Mouse (Mus musculus) frontal cortex, postnatal 36 days (tissue): Measurements from ENCODE around the gene Gm26602.

Experiments
- DNase-seq, 2 experiments: peaks; one replicate each; pipeline ENCODE4 v3.0.0; 2022; ENCODE audit warnings: low spot score in 2 of 2

Gm26602 gene

GRCm38 (mm10) chr10:79916808-79917531, 6.3 kb downstream of the Gm26602 start, which contains the start of gene Kiss1r:
Gene Kiss1r, plus strand, starts transcription at chr10:79916971.
- DNase-seq, result peak; percentile 82

GRCm38 (mm10) chr10:79917532-79918100, 7.0 kb downstream of the Gm26602 start:
- DNase-seq, result no peak

- no peak for DNase-seq
These were observed 7.8 kb downstream of the Gm26602 start for GRCm38 (mm10) chr10:79918231-79919078.

- no peak for DNase-seq
These were observed 8.7 kb downstream of the Gm26602 start for GRCm38 (mm10) chr10:79919251-79919849.

GRCm38 (mm10) chr10:79920056-79920890, 9.6 kb downstream of the Gm26602 start:
- no peak for DNase-seq

GRCm38 (mm10) chr10:79920958-79921535, 10.4 kb downstream of the Gm26602 start, which contains the start of gene R3hdm4:
Gene R3hdm4, minus strand, starts transcription at chr10:79921208.
- no peak for DNase-seq

- no peak for DNase-seq
These were observed 10.9 kb downstream of the Gm26602 start for GRCm38 (mm10) chr10:79921572-79921971.

- peak; percentile 95 to 98 for DNase-seq
These were observed 14.5 kb downstream of the Gm26602 start for GRCm38 (mm10) chr10:79924998-79925784.

GRCm38 (mm10) chr10:79925785-79926490, 15.3 kb downstream of the Gm26602 start:
- DNase-seq, result no peak

- peak; percentile 87 to 89 for DNase-seq
These were observed 16.1 kb downstream of the Gm26602 start, which contains the start of gene Arid3a for GRCm38 (mm10) chr10:79926491-79927323. Gene Arid3a, plus strand, starts transcription at chr10:79927043.

GRCm38 (mm10) chr10:79927324-79928029, 16.8 kb downstream of the Gm26602 start:
- DNase-seq, result peak; percentile 36 to 58

- no peak for DNase-seq
These were observed 17.5 kb downstream of the Gm26602 start for GRCm38 (mm10) chr10:79928030-79928694.

GRCm38 (mm10) chr10:79928907-79929701, 18.4 kb downstream of the Gm26602 start:
- DNase-seq, result no peak

- no peak for DNase-seq
These were observed 19.5 kb downstream of the Gm26602 start for GRCm38 (mm10) chr10:79929967-79930825.

- DNase-seq, result no peak
These were observed 20.1 kb downstream of the Gm26602 start for GRCm38 (mm10) chr10:79930826-79931186.
